Mouse (Mus musculus) right cerebral cortex, postnatal 36 days (tissue): ENCODE measurements around the gene Pls1.

Experiments
- DNase-seq, 2 experiments: peaks; one replicate each; pipeline ENCODE4 v3.0.0; 2022; ENCODE audit warnings: low spot score in 2 of 2, mixed read lengths in 1 of 2

The Pls1 gene

DNA sequence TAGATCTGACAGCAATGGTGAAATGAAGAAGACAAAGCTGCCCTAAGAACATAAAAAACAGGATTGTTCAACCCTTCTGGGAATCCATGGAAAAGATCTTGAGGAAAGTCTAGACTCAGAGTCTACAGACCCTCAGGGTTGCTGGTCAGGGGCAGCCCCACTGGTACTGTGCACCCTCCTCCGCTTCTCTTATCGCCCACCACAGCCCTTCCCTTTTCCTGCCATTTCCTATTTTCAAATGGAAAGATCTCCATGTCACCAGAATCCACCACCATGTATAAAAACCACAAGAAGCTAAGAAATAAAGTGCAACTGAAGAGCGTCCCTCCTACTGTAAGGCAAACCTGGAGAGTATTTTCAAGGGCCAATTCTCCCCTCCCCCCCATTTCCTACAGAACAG, 41.3 kb downstream of the Pls1 start:
- DNase-seq, result no peak

DNA sequence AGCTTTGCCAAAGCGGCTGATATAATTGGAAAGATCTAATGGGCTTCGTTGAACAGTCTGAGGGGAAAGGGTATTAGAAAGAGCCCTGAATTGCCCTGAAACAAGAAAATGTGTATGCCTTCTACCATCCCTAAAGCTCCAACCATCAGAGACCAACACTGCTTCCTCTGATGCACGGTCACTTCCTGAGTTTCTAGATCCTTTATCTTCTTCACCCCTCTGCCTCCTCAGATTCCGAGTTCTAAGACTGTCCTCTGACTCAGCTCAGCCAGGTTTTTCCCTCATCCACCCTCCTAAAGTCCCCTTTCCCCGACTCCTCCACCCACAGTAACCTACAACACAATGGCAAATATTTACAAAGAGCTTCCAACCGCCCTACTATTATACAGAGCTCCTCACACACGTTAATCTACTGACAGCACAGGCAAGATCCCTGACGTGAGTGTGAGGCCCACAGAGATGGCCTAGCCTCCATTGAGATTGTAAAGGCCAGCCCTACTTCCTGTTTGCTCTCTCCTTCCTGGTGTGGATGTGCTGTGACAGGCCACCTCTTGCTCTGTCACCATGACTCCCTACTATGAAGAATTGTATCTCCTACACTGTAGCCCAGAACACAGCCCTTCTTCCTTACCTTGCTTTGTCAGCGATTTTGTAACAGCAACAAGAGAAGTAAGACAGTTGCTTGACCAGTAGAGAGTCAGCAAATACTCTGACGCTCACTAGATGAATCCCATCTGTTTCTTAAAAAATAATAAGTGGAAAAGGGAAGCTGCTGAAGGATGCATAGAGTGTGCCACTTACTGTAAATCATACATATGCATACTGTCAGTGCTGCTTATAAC, 43.3 kb downstream of the Pls1 start:
- no peak for DNase-seq

- no peak for DNase-seq
Measured at GRCm38 (mm10) chr9:95796323-95796722, 48.8 kb downstream of the Pls1 start.

DNA sequence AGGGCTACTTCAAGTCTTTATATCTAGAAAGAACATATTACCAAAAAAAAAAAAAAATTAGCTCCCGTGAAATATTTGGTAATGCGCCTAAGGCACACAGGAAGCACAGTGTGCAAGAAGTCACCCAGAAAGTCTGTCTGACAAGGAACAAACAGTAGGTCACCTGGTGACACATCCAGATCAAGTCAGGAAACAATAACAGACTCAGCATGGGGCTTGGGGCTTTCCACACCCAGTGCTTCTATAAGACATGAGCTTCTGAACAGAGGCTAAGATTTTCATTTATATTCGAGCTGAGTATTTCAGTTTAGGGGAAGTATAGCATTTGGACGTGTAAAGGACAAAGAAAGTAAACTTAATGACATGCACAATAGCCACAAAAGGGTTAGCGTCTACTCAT, 49.3 kb downstream of the Pls1 start:
- no peak for DNase-seq

GRCm38 (mm10) chr9:95795077-95795784, 49.9 kb downstream of the Pls1 start:
- DNase-seq, result no peak

DNA sequence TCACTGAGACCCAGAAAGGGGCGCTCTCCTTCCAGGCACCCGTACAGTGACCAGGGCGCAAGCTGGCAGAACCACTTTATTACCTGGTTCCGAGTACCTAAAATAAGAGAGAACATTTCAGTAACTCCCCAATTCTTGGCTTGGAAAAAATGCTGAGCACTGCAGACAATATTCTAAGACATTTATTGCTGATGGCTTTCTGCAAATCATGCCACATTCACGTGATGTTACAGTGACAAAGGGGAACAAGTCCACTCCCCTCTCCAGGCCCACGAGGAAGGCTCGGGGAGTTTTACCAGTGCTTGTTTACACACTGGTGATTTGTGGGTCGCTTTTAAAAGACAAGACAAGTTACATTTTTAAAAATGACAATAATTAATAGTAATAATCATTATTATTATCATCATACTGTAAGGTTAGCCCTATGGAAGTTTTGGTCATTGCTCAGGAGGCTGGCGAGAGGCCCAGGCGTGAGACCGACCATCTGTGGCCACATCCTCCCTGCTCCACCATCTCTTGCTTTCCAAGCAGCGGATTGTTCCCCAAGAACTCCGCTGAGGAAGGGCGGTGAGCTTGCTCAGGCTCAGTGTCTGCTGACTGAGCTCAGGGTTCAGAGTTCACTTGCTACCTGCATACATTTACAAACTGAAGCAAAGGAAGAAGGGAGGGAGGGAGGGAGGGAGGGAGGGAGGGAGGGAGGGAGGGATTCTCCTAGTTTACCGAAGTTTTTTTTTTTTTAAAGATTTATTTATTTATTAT, 50.9 kb downstream of the Pls1 start:
- no peak for DNase-seq

DNA sequence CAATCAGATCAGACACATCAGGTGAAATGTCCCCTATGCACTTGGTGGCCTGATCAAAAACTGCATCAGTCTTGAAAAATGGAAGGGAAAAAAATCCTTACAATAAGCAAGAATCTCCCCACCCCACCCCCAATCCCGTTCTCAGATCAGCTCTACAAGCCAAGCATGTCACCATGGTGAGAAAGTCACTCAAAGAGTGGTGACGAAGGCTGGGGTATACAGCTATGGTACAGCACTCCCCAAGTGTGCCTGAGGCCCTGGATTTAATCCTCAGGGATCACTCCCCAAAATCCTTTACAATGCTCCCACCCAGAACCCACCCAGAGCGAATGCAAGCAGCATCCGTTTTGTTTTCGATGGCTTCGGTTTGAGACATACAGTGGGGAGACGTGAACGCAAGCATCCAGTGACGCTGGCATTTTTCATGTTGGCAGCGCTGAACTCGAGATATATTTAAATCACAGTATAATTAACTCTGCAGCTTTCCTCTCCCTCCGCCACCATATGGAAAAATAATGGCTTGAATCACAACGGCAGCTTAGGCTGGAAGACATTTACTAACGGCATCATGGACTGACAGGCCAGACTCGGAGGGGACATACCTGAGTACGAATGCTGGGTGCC, 60.1 kb downstream of the Pls1 start:
- DNase-seq, result peak; percentile 23 to 24

GRCm38 (mm10) chr9:95783646-95784293, 61.3 kb downstream of the Pls1 start:
- peak; percentile 12 to 25 for DNase-seq

GRCm38 (mm10) chr9:95771671-95772070, 73.4 kb downstream of the Pls1 start:
- DNase-seq, result no peak

- no peak for DNase-seq
Measured at GRCm38 (mm10) chr9:95763218-95763617, 81.9 kb downstream of the Pls1 start.

GRCm38 (mm10) chr9:95762228-95762627, 82.9 kb downstream of the Pls1 start:
- DNase-seq, result no peak

GRCm38 (mm10) chr9:95761381-95761780, 83.7 kb downstream of the Pls1 start:
- DNase-seq, result no peak

- no peak for DNase-seq
Measured at GRCm38 (mm10) chr9:95750746-95751145, 94.4 kb downstream of the Pls1 start.

DNA sequence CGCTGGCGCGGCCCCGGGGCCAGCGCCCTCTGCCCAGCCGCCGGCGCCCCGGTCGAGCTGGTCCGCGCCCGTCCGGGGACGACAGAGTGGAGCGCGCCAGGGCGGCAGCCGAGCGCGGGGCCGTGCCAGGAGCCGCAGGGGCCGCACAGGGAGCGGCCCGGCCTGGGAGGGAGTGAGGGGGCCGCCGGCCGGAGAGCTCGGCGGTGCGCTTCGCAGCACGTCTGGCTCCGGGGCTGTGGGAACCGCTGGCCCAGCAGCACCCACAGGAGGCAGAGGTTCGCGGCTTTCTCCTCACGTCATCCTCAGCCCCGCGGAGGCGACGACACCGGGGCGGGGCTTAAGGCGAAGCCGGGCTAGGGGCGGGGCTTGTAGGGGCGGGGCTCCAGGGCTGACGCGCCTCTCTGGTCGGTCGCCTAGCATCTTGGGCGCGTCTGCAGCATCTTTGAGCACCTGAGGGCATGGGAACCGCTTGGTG, 95.0 kb downstream of the Pls1 start, which contains the start of gene Trpc1:
Trpc1 (minus strand) TSS at position 339 of the 475 bp plus-strand sequence.
- peak; percentile 69 to 80 for DNase-seq

GRCm38 (mm10) chr9:95749461-95749928, 95.6 kb downstream of the Pls1 start:
- DNase-seq, result peak; percentile 8 to 17

DNA sequence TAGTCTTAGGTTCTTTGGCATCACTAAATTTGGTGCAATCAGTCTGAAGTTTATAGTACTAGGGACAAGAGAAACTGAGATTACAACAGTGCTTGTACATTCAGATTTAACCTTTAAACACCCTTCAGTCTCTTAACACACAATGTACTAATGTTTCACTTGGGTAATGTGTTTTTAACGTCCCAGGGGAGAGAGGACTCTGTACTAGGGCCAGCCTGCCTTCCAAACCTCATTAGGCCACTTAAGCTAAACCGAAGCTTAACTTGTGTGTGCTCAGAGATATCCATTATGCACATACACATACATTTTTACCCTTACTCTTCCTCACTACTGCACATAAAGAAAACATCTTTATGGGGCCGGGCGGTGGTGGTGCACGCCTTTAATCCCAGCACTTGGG, 97.8 kb downstream of the Pls1 start:
- no peak for DNase-seq

GRCm38 (mm10) chr9:95744845-95745613, 100.1 kb downstream of the Pls1 start:
- DNase-seq, result no peak

- no peak for DNase-seq
Measured at GRCm38 (mm10) chr9:95736238-95736637, 108.9 kb downstream of the Pls1 start.

DNA sequence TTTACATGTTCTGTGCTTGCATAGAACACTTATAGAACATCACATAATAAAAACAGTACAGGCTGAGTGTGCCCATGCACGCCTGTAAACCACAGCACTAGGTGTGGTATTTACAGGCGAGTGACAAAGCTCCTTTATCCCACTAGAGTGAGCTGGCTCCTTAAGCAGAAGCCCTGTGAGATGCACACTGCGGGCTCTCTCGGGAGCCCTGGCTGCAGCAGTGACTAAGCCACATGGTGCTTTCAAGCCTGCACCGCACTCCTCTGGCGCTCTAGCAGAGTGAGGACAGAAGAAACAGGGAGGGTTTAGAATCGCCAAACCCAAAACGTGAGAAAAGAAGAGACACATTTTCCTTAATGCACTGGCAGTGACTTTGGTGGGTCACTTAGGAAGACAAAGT, 132.5 kb downstream of the Pls1 start:
- DNase-seq, result no peak

DNA sequence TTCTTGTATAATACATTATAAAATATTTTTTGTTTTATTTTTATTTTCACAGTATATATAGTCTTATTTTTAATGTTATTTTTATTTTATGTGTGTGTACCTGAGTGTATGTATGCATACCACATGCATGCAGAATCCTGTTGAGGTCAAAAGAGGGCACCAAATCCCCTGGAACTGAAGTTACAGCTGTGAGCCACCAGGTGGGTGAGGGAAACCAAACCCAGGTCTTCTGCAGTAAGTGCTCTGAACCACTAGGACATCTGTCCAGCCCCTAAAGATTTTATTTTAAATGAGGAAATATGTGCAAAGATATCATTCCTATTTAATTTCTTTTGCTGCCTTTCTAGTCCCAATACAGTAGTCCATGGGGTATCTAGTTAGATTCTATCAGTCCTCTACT, 136.2 kb downstream of the Pls1 start:
- DNase-seq, result no peak
